Mouse (Mus musculus) liver, adult 2 months (tissue): Measurements from ENCODE around the gene Slc34a3.

ENCODE experiments used
- CTCF ChIP-seq: fragments of 200-500 bp; IDR thresholded peaks from 2 replicates; pipeline ENCODE4 v1.5.1; 2011; ENCODE audit warnings: low read depth, low read length, control low read depth
- POLR2A ChIP-seq: fragments of 200-500 bp; IDR thresholded peaks from 2 replicates; pipeline ENCODE4 v1.6.1; 2011; ENCODE audit warnings: low read length, control low read depth; ENCODE audit not compliant: insufficient read depth; ENCODE audit errors: extremely low read depth

DNA sequence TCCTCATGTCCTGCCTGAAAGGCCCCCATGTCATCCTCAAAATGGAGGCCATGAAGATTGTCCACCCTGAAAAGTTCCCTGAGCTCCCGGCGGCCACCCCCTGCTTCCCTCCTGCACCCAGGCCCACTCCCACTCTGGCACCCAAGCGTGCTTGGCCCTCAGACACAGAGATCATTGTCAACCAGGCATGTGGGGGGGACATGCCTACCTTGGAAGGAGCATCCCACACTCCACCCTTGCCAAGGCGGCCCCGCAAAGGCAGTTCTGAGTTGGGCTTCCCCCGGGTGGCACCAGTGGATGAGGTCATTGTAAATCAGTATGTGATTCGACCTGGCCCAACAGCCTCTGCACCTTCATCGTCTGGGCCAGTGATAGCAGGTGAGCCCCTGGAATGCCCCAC, 9.2 kb upstream of the Slc34a3 start:
- TF ChIP-seq CTCF = no peak
- no peak for TF ChIP-seq POLR2A
